Mouse (Mus musculus) urinary bladder, postnatal 4 days (tissue): ENCODE results near the gene Tpk1.
"Not testable (repeated sequence)": the region's sequence is repeated elsewhere in the genome, so short reads cannot be mapped to it uniquely, and the experiment has no call there.

Experiments
- DNase-seq, 2 experiments: peaks; one replicate each; pipeline ENCODE4 v3.0.0; 2021 to 2022; ENCODE audit warnings: low spot score in 2 of 2

The Tpk1 gene

GRCm38 (mm10) chr6:43640621-43641020, 25.5 kb downstream of the Tpk1 start:
- DNase-seq = no peak

GRCm38 (mm10) chr6:43638865-43639264, 27.2 kb downstream of the Tpk1 start:
- DNase-seq = no peak

- no peak for DNase-seq
Measured at GRCm38 (mm10) chr6:43638119-43638518, 28.0 kb downstream of the Tpk1 start.

GRCm38 (mm10) chr6:43636980-43637638, 29.0 kb downstream of the Tpk1 start:
- DNase-seq = no peak

- no peak for DNase-seq
Measured at GRCm38 (mm10) chr6:43633308-43633963, 32.6 kb downstream of the Tpk1 start.

GRCm38 (mm10) chr6:43632871-43633270, 33.2 kb downstream of the Tpk1 start:
- no peak for DNase-seq

GRCm38 (mm10) chr6:43623448-43623847, 42.6 kb downstream of the Tpk1 start:
- DNase-seq = not testable (repeated sequence)

GRCm38 (mm10) chr6:43619258-43619657, 46.8 kb downstream of the Tpk1 start:
- no peak for DNase-seq

- no peak for DNase-seq
Measured at GRCm38 (mm10) chr6:43611770-43612169, 54.3 kb downstream of the Tpk1 start.

GRCm38 (mm10) chr6:43590841-43591541, 75.1 kb downstream of the Tpk1 start:
- DNase-seq = no peak

- DNase-seq = no peak
Measured at GRCm38 (mm10) chr6:43585274-43585673, 80.8 kb downstream of the Tpk1 start.

GRCm38 (mm10) chr6:43581809-43582208, 84.3 kb downstream of the Tpk1 start:
- DNase-seq = no peak

GRCm38 (mm10) chr6:43567885-43568284, 98.2 kb downstream of the Tpk1 start:
- no peak for DNase-seq

- no peak for DNase-seq
Measured at GRCm38 (mm10) chr6:43562474-43562873, 103.6 kb downstream of the Tpk1 start.

GRCm38 (mm10) chr6:43551410-43551809, 114.7 kb downstream of the Tpk1 start:
- no peak for DNase-seq

- no peak for DNase-seq
Measured at GRCm38 (mm10) chr6:43546537-43546936, 119.5 kb downstream of the Tpk1 start.

- DNase-seq = no peak
Measured at GRCm38 (mm10) chr6:43537252-43537870, 128.7 kb downstream of the Tpk1 start.

GRCm38 (mm10) chr6:43535459-43535858, 130.6 kb downstream of the Tpk1 start:
- no peak for DNase-seq

- DNase-seq = no peak
Measured at GRCm38 (mm10) chr6:43533323-43533722, 132.8 kb downstream of the Tpk1 start.

GRCm38 (mm10) chr6:43532822-43533221, 133.3 kb downstream of the Tpk1 start:
- DNase-seq = no peak

GRCm38 (mm10) chr6:43531996-43532395, 134.1 kb downstream of the Tpk1 start:
- no peak for DNase-seq

- no peak for DNase-seq
Measured at GRCm38 (mm10) chr6:43528996-43529395, 137.1 kb downstream of the Tpk1 start.
